Mouse (Mus musculus) erythroblast, embryonic 14.5 days (primary cell): ENCODE measurements around the gene Gm37240.

Experiments used
- GATA1 ChIP-seq: IDR thresholded peaks from 2 replicates; pipeline ENCODE4 v1.6.1; 2012; ENCODE audit warnings: low read length, inconsistent platforms, mixed read lengths
- TAL1 ChIP-seq: IDR thresholded peaks from 3 replicates; pipeline ENCODE4 v1.6.1; 2012; ENCODE audit warnings: low read length, inconsistent platforms, mixed read lengths

DNA sequence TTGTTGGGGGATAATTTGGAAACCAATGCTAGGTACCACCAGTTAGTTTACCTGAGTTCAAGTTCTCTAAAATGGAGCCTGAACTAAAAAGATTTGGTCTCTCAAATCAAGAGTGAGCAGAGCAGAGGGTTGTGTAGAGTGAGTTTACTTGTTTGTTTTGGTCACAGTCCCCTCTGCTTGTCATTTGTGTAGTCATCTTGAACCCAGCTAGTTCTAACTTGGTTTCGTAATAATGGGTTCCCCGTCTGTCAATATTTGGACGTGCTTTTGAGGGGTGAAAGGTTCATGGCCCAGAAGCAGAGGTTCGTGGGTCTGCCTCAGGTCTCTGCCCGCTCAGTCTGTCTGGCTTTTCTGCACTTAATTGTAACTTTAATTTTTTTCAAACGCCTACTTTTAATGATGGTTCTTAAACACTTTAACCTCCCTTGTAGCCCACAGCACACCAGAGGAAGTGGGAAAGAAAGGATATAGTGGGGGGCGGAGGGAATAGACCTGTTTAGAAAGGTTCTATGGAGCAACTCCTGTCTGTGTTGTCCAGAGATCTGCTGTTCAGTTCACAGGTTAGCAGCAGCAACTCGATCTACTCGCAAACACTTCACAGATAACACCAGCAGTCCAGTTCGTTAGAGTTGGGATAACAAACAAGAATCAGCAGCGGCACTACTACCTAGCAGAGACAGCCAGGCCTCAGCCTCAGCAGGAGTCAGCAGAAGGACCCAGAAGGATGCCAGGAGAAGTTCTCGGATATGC lies 1237.6 kb downstream of the Gm37240 start:
- TF ChIP-seq GATA1, result no peak
- no peak for TF ChIP-seq TAL1
